Mouse (Mus musculus): Measurements from ENCODE around the gene Rab3a.

Gene Rab3a

GRCm38 (mm10) chr8:70742981-70743655 lies 11.4 kb upstream of the Rab3a start:
- DNase-seq: peak; percentile 3

- peak; percentile 25 for DNase-seq
Measured at GRCm38 (mm10) chr8:70743656-70744590, 10.6 kb upstream of the Rab3a start.

- DNase-seq: peak; percentile 3
Measured at GRCm38 (mm10) chr8:70744806-70745205, 9.7 kb upstream of the Rab3a start.

GRCm38 (mm10) chr8:70745691-70746220 lies 8.7 kb upstream of the Rab3a start:
- DNase-seq: peak; percentile 4

- DNase-seq: no peak
Measured at GRCm38 (mm10) chr8:70746676-70747075, 7.8 kb upstream of the Rab3a start.

GRCm38 (mm10) chr8:70747211-70747890 lies 7.1 kb upstream of the Rab3a start:
- DNase-seq: no peak

GRCm38 (mm10) chr8:70748246-70749096 lies 6.0 kb upstream of the Rab3a start:
- DNase-seq: peak; percentile 3

- peak; percentile 3 for DNase-seq
Measured at GRCm38 (mm10) chr8:70749097-70749674, 5.3 kb upstream of the Rab3a start.

- DNase-seq: no peak
Measured at GRCm38 (mm10) chr8:70750128-70750680, 4.3 kb upstream of the Rab3a start.

- DNase-seq: peak; percentile 85
Measured at GRCm38 (mm10) chr8:70752000-70752764, 2.3 kb upstream of the Rab3a start.

GRCm38 (mm10) chr8:70753151-70753550 lies 1.3 kb upstream of the Rab3a start:
- peak; percentile 74 for DNase-seq

- peak; percentile 40 for DNase-seq
Measured at GRCm38 (mm10) chr8:70754871-70755660, 587 bp downstream of the Rab3a start.

GRCm38 (mm10) chr8:70755661-70756475 lies 1.4 kb downstream of the Rab3a start:
- DNase-seq: peak; percentile 3

- peak; percentile 1 for DNase-seq
Measured at GRCm38 (mm10) chr8:70756476-70757040, 2.1 kb downstream of the Rab3a start.

GRCm38 (mm10) chr8:70757523-70758307 lies 3.2 kb downstream of the Rab3a start:
- peak; percentile 52 for DNase-seq

- DNase-seq: no peak
Measured at GRCm38 (mm10) chr8:70758308-70758615, 3.8 kb downstream of the Rab3a start.

Data from liver (tissue).